Mouse (Mus musculus) ES-CJ7 (cell line): ENCODE results near the gene Esr1.
"Not testable (repeated sequence)": the region's sequence is repeated elsewhere in the genome, so short reads cannot be mapped to it uniquely, and the experiment has no call there.

Experiments used
- DNase-seq: peaks from one replicate; pipeline ENCODE4 v3.0.0; 2011; ENCODE audit warnings: low read depth, low spot score

The Esr1 gene

DNA sequence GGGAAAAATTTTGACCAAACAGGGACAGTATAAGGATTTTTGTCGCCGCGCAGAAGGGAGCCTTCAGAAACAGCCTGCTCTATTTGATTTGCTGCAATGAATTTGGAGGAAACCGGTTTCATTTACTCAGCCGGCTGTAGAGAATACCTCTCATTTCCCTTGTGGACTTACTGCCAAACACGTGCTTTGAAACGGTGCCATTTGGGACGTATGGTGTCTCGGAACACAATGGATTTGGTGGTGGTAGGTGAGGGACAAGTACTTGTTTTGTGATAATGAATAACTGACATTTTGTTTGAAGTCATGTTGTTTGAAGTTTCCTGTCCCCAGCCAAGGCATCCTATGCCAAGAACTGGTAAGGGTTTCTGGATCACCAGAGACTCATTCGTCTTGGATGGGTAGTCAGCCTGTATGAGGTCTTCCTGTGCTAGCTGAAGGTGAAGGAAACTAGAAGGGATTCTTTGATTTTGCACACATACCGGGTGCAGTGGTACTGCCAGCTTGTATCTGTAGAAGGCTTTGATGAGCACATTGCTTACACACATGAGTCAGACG is 72.4 kb downstream of the Esr1 start:
- no peak for DNase-seq

DNA sequence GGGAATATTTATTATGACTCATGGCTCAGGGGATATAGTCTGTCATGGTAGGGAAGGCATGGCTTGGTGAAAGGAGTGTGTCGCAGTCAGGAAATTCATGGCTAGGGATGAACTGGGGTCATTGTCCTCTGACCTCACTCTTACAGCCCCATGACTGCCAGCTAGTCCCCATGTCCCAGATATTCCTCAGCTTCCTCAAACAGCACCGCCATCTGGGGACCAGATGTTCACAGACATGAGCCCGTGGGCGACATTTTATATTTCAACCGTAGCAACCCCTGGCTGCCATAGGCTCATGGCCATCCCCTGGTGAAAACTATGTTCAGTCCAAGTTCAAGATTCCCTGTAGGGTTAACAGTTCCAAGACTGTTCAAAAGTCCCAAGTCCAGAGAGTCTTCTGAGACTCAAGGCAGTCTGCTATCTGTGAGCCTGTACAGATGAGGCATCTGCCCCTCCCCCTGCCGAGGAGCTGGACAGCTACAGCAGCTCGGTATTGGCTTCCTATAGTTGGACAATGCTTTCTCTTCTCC is 83.0 kb downstream of the Esr1 start:
- DNase-seq: no peak

DNA sequence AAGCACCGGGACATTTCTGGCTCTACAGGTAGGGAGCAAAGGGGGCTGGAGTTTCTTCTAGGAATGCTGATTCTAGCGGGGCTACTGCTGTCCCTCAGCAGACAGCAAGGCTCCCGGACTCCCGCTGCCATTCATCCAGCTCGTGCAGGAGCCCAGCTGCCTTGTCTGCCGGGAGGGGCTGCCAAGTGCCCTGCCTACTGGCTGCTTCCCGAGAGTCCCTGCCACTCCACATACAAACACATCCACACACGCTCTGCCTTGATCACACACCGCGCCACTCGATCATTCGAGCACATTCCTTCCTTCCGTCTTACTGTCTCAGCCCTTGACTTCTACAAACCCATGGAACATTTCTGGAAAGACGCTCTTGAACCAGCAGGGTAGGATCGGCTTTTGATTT is 98.5 kb downstream of the Esr1 start:
- DNase-seq: peak; percentile 10

DNA sequence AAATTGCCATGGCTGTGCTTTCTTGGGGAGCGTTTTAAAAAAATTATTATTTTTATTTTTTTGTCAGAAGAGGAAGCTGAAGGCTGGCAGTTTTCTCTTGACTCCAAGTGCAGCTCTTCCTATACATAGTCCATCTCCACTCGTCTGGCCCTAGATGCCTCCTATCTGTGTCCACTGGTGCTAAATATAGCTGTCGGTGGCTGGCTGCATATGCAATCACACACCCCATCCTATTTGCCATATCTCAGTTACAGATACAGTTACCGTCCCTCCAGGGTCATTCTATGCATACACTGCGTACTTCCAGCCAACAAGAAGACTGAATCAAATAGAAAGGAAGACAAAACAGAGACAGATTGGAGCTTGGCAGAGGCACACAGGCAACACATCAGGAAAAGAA is 100.0 kb downstream of the Esr1 start:
- no peak for DNase-seq

DNA sequence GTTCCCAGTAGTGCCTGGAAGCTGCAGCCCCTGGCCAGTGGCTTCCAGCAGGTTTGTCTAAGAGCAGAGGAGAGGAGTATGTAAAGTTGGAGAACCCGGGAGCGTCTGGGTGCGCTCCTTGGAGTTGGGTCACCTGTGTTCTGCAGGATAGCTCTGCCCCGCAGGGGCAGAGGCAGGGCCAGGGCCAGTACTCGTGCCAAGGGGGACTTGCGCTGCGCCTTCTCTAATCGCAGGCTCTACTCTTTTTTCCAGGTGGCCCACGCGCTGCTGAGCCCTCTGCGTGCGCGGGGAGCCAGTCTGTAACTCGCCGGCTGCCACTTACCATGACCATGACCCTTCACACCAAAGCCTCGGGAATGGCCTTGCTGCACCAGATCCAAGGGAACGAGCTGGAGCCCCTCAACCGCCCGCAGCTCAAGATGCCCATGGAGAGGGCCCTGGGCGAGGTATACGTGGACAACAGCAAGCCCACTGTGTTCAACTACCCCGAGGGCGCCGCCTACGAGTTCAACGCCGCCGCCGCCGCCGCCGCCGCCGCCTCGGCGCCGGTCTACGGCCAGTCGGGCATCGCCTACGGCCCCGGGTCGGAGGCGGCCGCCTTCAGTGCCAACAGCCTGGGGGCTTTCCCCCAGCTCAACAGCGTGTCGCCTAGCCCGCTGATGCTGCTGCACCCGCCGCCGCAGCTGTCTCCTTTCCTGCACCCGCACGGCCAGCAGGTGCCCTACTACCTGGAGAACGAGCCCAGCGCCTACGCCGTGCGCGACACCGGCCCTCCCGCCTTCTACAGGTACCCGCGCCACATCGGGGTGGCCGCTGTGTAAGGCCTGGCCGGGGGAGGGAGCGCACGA is 100.9 kb downstream of the Esr1 start:
- peak; percentile 10 for DNase-seq

DNA sequence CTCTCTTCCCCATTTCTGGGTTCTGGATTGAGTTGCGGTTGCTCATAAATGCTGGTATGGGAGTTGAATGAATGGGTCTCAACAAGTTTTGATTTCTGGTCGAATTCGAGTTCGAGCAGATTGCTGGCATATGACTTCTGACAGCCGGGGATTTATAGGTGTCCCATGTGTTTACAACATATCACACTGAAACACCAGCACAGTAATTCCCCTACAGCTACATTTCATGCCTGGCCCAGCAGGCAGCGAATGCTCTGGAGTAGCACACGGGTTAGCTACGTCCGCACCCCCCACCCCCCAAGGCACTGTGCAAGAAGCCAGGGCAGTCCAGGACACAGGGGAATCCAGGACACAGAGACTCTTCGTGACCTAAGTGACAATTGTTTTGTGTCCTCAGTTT is 102.0 kb downstream of the Esr1 start:
- DNase-seq: no peak

DNA sequence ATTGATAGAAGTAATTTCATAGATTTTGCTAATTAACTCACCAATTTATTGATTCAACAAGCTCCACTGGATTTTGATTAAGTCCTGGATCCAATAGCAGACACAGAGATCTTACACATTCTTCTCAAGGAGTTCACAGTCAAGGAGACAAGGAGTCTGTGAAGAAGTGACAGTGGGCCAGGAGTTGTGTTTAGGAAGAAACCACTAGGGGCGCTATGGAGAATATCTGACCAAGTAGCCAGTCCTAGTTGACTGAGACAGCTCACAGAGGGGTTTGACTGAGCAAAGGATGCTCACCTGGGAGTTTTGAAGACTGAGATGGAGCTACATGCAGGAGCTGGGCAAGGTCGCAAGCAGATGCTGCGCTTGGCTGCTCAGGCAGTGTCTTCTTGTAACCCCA is 113.5 kb downstream of the Esr1 start:
- DNase-seq: peak; percentile 64

DNA sequence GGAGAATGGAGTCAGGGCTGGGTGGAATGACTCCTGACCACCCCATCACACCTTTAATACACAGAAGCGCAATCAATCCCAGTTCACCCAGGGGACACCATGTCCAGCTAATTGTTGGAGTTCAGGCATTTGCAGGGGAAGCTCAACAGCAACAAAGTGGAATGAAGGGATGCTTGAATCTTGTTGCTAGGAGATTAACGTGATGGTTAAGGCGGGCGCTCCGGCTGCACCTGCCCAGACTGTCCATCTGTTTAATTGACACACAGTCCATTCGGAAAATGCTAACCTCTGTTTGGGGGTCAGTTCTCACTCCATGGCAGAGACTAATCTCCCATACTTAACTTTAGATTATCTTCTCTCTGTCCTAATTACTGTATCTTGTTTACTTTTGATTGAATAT is 114.7 kb downstream of the Esr1 start:
- no peak for DNase-seq

DNA sequence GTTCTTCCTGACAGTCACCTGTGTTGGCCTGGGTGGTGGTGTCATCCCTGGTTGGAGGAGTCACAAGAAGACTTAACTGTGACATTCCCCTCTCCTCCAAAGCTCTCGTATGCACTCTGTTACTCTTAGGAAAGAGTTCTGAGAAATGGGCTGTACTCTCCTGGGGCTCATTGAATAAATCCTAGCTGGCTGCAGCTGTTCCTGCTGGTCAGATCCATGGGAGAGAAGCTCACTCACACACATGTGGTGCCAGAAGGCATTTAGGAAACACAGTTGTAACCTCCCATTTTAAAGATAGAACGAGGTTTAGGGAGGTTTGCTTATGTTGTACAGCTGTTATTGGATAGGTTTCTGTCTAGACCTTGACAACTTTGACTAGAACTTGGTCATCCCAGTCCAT is 120.9 kb downstream of the Esr1 start:
- DNase-seq: no peak

DNA sequence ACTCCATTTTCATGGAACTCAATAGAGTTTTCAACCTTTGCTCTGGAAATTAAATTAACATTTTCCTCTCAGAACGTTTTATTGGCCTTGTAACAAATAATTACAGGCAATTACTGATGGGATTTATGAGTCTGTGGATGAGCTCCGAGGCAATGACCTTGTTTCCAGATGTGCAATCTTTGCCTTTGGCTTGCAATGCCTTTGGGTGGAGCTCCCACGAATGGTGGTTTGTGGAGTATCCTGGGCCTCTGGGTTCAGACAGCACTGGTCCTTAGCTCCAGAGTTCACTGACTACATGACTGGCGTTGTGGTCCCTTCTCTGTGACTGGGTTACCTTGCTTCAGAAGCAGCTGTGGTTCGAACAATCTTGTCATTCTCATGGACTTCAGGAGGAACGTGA is 122.6 kb downstream of the Esr1 start:
- no peak for DNase-seq

DNA sequence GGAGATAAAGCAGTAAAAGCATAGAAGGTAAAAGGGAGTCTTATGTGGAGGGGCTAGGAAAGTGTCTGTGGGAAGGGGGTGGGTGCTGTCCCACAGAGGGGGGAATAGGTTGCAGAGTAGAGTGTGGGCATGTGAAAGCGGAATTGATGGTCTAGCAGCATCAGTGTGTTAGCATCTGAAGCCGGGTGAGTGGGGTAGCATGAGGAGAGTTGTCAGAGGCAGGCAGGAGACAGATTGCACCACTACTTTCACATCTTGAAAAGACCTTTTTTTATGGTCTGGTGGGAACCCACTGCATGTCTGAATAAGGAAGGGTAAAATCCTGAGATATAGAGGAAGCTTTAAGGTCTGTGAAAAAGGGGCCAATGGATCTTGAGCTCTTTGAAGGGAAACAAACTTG is 123.5 kb downstream of the Esr1 start:
- DNase-seq: no peak

DNA sequence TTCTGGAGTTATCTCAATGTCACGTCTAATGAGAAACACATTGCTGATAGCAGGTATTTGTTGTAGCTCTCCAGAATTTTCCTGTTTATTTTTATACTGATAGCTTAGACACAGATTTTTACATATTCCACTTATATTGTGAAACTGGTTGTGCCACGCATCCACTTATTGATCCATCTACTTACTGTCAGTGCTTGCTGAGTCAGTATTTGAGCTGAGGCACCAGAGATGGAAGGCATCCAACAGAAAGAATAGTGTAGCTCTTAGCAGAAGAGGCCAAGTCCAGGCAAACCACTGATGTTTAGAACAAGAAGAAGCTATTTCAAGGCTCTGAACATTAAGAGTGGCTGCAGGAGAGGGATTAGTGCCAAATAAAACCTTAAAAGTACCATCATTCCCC is 126.9 kb downstream of the Esr1 start:
- DNase-seq: no peak

DNA sequence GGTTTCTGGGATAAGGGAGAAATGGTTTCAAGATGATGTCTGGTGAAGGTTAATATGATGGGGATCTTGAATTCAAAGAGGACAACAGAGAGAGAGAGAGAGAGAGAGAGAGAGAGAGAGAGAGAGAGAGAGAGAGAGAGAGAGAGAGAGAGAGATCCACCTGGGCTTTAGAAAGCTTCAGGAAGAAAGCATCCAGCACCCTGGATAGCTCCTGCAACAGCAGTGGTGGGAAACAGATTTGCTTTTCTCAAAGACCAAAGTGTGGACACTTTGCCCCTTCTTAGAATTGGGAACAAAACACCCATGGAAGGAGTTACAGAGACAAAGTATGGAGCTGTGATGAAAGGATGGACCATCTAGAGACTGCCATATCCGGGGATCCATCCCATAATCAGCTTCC is 139.7 kb downstream of the Esr1 start:
- not testable (repeated sequence) for DNase-seq

DNA sequence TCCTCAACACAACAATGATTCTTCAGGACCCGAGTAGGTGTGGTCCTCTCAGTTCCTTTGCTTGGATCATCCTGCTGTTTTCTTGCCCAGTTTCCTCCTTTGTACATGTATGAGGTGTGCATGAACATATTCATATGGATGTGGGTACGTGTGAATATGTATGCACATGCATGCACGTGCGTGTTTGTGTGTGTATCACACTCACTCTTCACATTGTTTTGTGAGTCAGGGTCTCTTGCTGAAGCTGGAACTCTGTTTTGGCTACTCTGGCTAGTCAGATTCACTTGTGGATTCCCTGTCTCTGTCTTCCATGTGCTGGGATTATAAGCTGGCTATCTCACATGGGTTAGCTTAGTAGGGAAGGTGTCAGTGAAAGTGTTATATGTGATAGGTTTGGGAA is 141.6 kb downstream of the Esr1 start:
- no peak for DNase-seq

DNA sequence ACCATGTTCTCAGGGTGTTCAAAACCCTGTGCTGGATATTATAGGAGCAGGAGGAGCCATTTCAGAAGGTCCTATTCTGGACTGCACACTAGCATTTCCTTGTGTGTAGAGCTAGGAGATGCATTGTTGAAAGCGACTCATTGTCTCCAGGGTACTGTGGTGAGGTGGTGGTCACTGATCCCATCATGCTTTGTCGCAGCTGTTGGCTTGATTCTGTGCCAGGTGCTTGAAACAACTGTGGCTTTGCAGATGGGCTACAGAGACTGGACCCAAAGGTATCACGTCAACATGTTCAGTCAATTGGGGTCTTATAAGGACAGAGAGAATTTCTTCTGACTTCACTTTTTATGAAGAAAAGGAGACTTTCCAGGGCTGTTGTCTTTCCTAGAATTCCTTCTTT is 164.1 kb downstream of the Esr1 start:
- no peak for DNase-seq

DNA sequence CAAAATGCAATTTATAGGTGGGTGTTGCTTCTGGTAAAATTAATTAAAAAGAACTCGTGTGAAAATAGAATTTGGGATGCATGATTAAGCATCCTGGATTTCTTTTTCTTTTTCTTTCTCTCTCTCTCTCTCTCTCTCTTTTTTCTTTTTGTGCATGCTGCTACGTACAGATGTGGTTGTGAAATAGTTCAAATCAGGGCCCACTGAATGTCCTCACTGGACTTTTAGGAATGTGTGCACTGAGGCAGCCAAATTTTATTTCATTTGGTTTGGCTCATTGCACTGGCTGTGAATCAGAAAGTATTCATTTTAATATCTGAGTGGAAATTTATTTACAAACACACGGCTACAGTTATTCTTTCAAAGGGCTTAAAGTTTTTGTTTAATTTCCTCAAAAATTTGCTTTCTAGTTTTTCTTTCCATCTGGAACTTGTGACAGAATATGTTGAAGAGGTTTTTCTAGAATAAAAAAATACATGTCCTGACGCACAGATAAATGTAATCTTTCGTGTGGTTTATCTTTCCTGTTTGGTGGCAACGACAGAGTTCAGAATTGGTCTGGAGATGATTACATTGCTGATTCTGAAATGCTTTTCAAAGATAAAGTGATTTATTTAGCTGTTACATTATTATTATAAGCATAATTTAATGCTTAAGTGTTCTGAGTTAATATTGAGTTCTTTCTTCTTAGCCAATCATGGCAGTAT is 164.8 kb downstream of the Esr1 start:
- DNase-seq: no peak

DNA sequence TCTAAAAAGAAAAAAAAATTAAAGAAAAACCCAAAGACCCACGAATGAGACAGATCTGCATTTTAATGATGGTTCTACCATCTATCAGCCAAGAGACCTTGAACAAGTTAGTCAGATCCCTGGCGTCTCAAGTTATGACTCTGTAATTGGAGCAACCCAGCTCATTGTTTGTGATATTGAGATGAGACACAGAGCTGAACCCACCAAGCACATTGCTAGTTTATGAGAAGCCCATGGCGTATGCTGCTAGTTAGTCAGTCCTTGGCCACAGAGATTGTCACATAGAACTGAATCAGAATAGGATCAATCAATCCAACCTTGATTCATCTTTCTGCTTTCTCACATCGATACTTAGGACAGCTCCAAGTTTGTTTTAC is 165.3 kb downstream of the Esr1 start:
- DNase-seq: no peak

DNA sequence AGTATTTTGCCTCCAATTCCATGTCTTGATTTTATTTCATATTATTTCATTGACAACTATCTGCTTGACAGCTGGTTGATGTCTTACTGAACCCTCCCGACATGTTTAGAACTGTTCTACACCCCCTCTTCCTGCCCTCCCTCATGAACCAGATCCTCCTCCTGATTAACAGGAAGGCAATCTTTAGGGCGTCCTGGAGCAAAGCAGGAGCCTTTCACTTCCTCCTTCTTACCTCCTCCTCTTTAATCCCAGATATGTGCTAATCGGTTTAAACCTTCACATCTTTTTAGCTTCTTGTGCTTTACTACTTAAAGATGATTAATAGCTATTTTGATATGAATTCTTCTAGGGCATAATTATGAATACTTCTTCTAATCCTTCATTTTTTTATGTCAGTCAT is 166.6 kb downstream of the Esr1 start:
- no peak for DNase-seq

DNA sequence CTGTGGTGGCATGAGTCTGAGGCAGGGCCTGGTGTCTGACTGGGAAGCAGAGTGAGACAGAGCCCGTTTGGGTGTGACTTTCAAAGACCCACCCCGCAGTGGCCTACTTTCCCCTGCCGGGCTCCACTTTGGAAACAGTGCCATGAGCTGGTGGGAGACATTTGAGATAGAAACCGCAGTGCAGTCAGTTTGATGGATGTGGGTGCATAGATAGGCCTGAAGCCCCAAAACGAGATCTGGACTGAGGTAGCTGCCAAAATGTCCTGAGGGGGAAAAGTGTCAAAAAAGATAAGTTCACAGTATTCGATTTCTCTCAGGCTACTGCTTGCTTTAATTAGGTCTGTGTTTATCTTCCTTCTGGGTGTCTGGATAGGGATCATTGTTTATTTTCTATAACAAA is 169.5 kb downstream of the Esr1 start:
- no peak for DNase-seq

DNA sequence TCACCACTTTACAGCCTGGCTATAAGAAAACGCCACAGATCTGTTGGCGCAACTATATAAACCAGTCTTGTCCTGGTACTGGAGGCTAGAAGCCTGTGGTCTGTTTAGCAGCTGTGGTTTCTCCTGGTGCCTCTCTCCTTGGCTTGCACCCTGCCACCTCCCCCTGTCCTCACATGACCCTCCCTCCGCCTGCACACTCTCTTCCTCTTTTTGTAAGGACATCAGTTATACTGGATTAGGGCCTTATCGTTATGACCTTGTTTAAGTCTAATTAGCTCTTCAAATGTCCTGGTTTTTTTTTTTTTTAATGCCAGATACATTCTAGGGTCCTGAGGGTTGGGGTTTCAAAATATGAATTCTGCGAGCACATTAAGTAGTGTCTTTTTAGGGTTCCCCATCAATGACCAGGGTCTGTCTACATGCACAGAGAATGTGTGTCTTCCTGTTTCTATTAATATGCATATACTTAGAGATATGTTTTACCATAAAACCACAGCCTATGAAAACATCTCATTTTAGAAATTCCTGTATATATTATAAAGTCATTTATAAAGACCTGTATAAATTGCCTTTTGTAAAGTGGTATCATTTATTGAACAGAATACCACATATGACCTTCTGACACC is 175.7 kb downstream of the Esr1 start:
- DNase-seq: no peak

DNA sequence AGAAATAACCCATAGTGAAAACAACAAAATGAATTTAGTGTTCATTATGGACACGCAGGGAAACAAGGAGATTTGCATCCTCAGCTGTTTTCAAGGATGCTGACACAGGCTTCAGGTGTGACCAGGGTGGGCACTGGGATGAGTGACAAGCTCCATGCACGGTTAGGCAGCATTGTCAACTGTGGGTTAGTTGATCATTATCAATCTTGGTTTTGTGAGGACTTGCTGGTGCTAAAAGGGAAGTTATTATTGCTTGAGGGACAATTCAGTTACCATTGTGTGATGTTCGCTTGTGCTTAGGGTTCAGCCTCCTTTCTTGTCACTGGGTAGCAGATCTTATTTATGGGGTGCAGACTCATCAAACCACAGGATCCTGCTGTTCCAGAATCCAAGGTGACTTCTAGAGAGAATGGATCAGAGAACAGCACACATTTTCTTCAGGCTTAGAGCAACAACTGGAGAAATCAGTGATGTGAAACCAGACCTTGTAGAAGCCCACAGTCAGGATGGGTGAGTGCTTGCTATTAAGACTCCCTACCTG is 186.9 kb downstream of the Esr1 start:
- no peak for DNase-seq

DNA sequence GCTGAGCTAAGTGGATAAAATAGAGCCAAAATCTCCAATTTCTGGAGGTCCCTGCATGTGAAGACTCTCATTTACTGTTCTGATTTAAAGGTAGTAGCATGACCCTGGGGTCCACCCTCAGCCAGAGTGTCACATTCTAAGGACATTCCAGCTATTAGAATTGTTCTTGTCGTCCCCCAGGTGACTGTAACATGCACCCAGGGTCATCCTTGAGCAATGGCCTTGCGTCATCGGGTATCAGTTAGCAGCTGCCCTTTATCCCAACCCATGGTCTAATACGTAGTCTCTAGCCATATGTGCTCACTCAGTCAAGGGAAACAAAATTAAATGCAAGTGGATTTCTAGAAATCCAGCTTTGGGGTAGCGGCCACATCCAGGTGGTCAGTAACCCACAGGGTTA is 213.0 kb downstream of the Esr1 start:
- no peak for DNase-seq
